Mouse (Mus musculus) liver, embryonic 14.5 days (tissue): ENCODE measurements around the gene Mrps18c. TPM values are rescaled to one million over a fixed set of nuclear protein-coding genes. Genes with fewer than 3 reads are reported as not detected.

Experiments
- ATAC-seq: fragments of 200-750 bp; cut with Nextera tagmentation; 2 replicates; pipeline ENCODE4 v1.8.0; 2017; ENCODE audit warnings: moderate number of reproducible peaks, mild to moderate bottlenecking, moderate library complexity; ENCODE audit not compliant: insufficient read depth
- DNase-seq, 3 experiments: peaks; one replicate each; pipeline ENCODE4 v3.0.0-alpha.2; 2012 to 2013; ENCODE audit warnings: low read depth in 3 of 3, low spot score in 3 of 3
- H3K27ac ChIP-seq: fragments of 300-500 bp; sonication (generic); 2 replicates; pipeline ENCODE4 v1.5.1; 2014; ENCODE audit warnings: moderate library complexity, mild to moderate bottlenecking, control low read depth, inconsistent platforms
- H3K27me3 ChIP-seq: fragments of 300-500 bp; sonication (generic); 2 replicates; pipeline ENCODE4 v1.6.1; 2014; ENCODE audit warnings: mild to moderate bottlenecking, low read length, moderate library complexity; ENCODE audit not compliant: control insufficient read depth, insufficient read depth
- H3K36me3 ChIP-seq: fragments of 300-500 bp; sonication (generic); replicated peaks from 2 replicates; pipeline ENCODE4 v1.6.1; 2014; ENCODE audit warnings: low read depth; ENCODE audit not compliant: control insufficient read depth, insufficient read depth
- H3K4me1 ChIP-seq, 2 experiments: fragments of 200-500 bp in 1 of 2; fragments of 300-500 bp in 1 of 2; sonication (generic) in 1 of 2; replicated peaks; 2 replicates each; pipeline ENCODE4 v1.6.1; 2012 to 2014; ENCODE audit warnings: antibody characterized with exemption in 1 of 2, inconsistent platforms in 1 of 2, low read length in 1 of 2; ENCODE audit not compliant: control insufficient read depth in 2 of 2, insufficient read depth in 2 of 2
- H3K4me2 ChIP-seq: fragments of 300-500 bp; sonication (generic); 2 replicates; pipeline ENCODE4 v1.6.1; 2014; ENCODE audit warnings: low read depth, mild to moderate bottlenecking, control low read depth, moderate library complexity
- H3K4me3 ChIP-seq, 2 experiments: fragments of 200-500 bp in 1 of 2; fragments of 300-500 bp in 1 of 2; sonication (generic) in 1 of 2; 2 replicates each; pipeline ENCODE4 v1.5.1; 2012 to 2014; ENCODE audit warnings: low read depth in 2 of 2, low read length in 2 of 2, mild to moderate bottlenecking in 2 of 2, control low read depth in 1 of 2, inconsistent platforms in 1 of 2, moderate library complexity in 1 of 2; ENCODE audit not compliant: insufficient read depth in 1 of 2
- H3K9ac ChIP-seq: fragments of 300-500 bp; sonication (generic); replicated peaks from 2 replicates; pipeline ENCODE4 v1.6.1; 2014; ENCODE audit warnings: mild to moderate bottlenecking, control low read depth, moderate library complexity
- H3K9me3 ChIP-seq: fragments of 300-500 bp; sonication (generic); 2 replicates; pipeline ENCODE4 v1.6.1; 2016; ENCODE audit warnings: low read length, mixed read lengths; ENCODE audit not compliant: control insufficient read depth
- CTCF ChIP-seq: IDR thresholded peaks from 2 replicates; pipeline ENCODE4 v1.5.1; 2016; ENCODE audit warnings: antibody characterized with exemption, low read depth, control low read depth
- EP300 ChIP-seq: IDR thresholded peaks from 2 replicates; pipeline ENCODE4 v1.6.1; 2016; ENCODE audit warnings: antibody characterized with exemption, low read depth
- WGBS: fragments of 180-500 bp; shearing (Covaris S2); extraction: QIAGEN DNeasy Blood & Tissue Kit; methylation state at CpG from one replicate; pipeline ENCODE4 v1.1.7; 2014; ENCODE audit not compliant: insufficient replicate concordance; 5-methylcytosine and 5-hydroxymethylcytosine counted together
- polyA plus RNA-seq, 2 experiments: library from polyadenylated mRNA; depleted of rRNA in 1 of 2; stranded (reverse) in 1 of 2; unstranded in 1 of 2; fragments of >200 nt; fragmentation: Nextera tagmentation in 1 of 2; extraction: Ambion mirVana in 1 of 2; gene quantifications; 2 replicates each; pipeline versions ENCODE4 v1.2.1 to v1.2.3; 2012 to 2014

Gene Mrps18c
- polyA plus RNA-seq, 2 experiments: 49.4 to 180 TPM

- ATAC-seq: no peak
- H3K4me3 ChIP-seq: no peak overlapping the region
Observed at GRCm38 (mm10) chr5:100833841-100834240, 35.4 kb downstream of the Mrps18c start.

GRCm38 (mm10) chr5:100835862-100836538, 37.6 kb downstream of the Mrps18c start:
- no peak for TF ChIP-seq CTCF
- TF ChIP-seq EP300: no peak
- no peak overlapping the region for H3K4me3 ChIP-seq
- no peak overlapping the region for H3K27ac ChIP-seq
- no peak overlapping the region for H3K4me2 ChIP-seq
- no peaks in the 10 kb centered on the region for H3K36me3 ChIP-seq
- H3K9me3 ChIP-seq: no peaks in the 10 kb centered on the region
- 53% methylated on average over 9 of the region's 9 CpGs for WGBS
- no peaks in the 10 kb centered on the region for H3K27me3 ChIP-seq
- ATAC-seq (no peak), DNase-seq (no peak)
- H3K4me1 ChIP-seq: no peaks in the 10 kb centered on the region
- no peak overlapping the region for H3K9ac ChIP-seq

More at GRCm38 (mm10) chr5:100833841-100834240, 35.4 kb downstream of the Mrps18c start:
- Histone ChIP-seq H3K9ac (no peak overlapping the region), H3K4me2 (no peak overlapping the region), H3K4me1 (no peaks in the 10 kb centered on the region), H3K27ac (no peak overlapping the region), H3K27me3 (no peaks in the 10 kb centered on the region), H3K36me3 (no peaks in the 10 kb centered on the region), H3K9me3 (no peaks in the 10 kb centered on the region)
- TF ChIP-seq EP300 (no peak), CTCF (no peak)
- no peak for DNase-seq
- WGBS: 62% methylated on average over 2 of the region's 2 CpGs

GRCm38 (mm10) chr5:100837907-100838306, 39.5 kb downstream of the Mrps18c start:
- Histone ChIP-seq H3K9me3 (no peaks in the 10 kb centered on the region), H3K36me3 (no peaks in the 10 kb centered on the region), H3K27me3 (no peaks in the 10 kb centered on the region), H3K4me1 (no peaks in the 10 kb centered on the region), H3K9ac (no peak overlapping the region), H3K4me2 (no peak overlapping the region), H3K27ac (no peak overlapping the region), H3K4me3 (no peak overlapping the region)
- DNase-seq (no peak), ATAC-seq (no peak)
- whole genome bisulfite sequencing: 67% methylated on average over 7 of the region's 7 CpGs
- TF ChIP-seq CTCF (no peak), EP300 (no peak)

- H3K27me3 ChIP-seq: peaks cover 45% of the 10 kb centered on the region
- no peak overlapping the region for H3K4me2 ChIP-seq
- no peaks in the 10 kb centered on the region for H3K36me3 ChIP-seq
- DNase-seq (no peak), ATAC-seq (no peak)
- 50% methylated on average over 3 of the region's 3 CpGs for WGBS
- H3K4me3 ChIP-seq: no peak overlapping the region
- no peak overlapping the region for H3K27ac ChIP-seq
- no peaks in the 10 kb centered on the region for H3K4me1 ChIP-seq
- no peaks in the 10 kb centered on the region for H3K9me3 ChIP-seq
- H3K9ac ChIP-seq: no peak overlapping the region
- TF ChIP-seq EP300 (no peak), CTCF (no peak)
Observed at GRCm38 (mm10) chr5:100844485-100844884, 46.1 kb downstream of the Mrps18c start.

GRCm38 (mm10) chr5:100845485-100845847, 47.0 kb downstream of the Mrps18c start, which contains the start of gene Gpat3:
Gene Gpat3, plus strand, starts transcription at chr5:100845713.
- peak within 1 kb of the TSS; percentile 67 for H3K4me2 ChIP-seq
- peak within 1 kb of the TSS; percentile 31 for H3K9ac ChIP-seq
- no peaks in the 10 kb centered on the region for H3K9me3 ChIP-seq
- H3K36me3 ChIP-seq: no peaks in the 10 kb centered on the region
- DNase-seq (no peak), ATAC-seq (no peak)
- TF ChIP-seq CTCF (no peak), EP300 (no peak)
- H3K27ac ChIP-seq: no peak within 1 kb of the TSS
- peak within 1 kb of the TSS; percentile 56 to 62 for H3K4me3 ChIP-seq
- peaks cover 45% of the 10 kb centered on the region for H3K27me3 ChIP-seq
- 2% methylated on average over 16 of the region's 16 CpGs for WGBS
- no peaks in the 10 kb centered on the region for H3K4me1 ChIP-seq
